Mouse (Mus musculus): ENCODE results near the gene Dnah9. TPM values are rescaled to one million over a fixed set of nuclear protein-coding genes. Genes with fewer than 3 reads are reported as not detected.

The Dnah9 gene
- 1.0 and 1.7 TPM in 2 replicates for polyA plus RNA-seq (2014; fragmentation: Nextera tagmentation; extraction: Ambion mirVana)

DNA sequence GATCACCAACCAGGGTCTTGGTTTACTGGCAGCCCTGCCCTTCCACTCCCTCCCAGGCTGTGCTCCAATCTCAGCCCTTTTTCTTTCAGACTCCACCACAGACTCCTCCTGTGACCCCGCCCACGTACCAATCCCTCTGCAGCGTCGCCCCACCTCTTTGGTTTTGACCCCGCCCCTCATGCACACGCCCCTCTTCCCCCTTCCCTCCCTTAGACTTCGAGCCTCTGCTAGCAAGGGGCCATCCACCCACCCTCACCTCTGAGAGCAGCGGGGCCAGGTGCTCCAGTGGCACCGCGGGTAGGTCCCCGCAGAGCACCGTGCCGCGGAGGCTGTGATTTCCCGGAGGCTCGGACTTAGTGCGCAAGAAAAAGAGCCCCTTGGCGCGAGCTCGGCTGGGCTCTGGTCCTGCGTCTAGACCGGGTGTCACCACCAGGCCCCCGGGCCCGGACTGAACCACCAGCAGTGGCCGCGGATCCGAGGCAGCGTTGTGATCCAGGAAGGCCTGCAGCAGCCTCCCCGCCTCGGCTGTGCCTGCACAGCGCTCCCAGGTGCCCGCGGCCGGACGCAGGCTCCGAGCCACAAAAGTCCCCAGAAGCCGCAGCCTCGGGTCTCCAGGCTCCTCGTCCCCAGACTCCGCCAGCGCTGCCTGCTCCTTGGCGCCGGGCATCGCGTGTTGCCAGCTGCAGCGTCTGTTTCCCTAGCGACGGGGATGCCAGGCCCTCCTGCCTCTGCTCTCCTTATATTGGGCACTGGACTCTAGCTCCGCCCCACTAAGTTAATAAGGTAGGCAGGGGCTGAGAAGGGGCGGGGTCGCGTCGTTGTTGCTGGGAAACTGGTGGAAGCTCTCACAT lies at the start of gene Dnah9:
TSS of gene Dnah9 (minus strand) at position 751 of the 851 bp plus-strand sequence.
- H3K4me3 ChIP-seq (ENCODE audit: low read depth, low read length), result peak within 1 kb of the TSS; percentile 54
- H3K9ac ChIP-seq (ENCODE audit: low read length), result peak within 1 kb of the TSS; percentile 58
- under 1% methylated on average over 53 of the region's 53 CpGs for WGBS
- no peaks in the 10 kb centered on the region for H3K27me3 ChIP-seq (replicated peaks; ENCODE audit: control insufficient read depth, insufficient read depth, low read length)
- peak within 1 kb of the TSS; percentile 97 for H3K4me2 ChIP-seq (ENCODE audit: low read length)
- no peaks in the 10 kb centered on the region for H3K36me3 ChIP-seq (ENCODE audit: control insufficient read depth, insufficient read depth, low read length)
- peak; percentile 97 for DNase-seq (ENCODE audit: low spot score)
- H3K9me3 ChIP-seq (replicated peaks; ENCODE audit: control insufficient read depth, low read length), result no peaks in the 10 kb centered on the region
- peak within 1 kb of the TSS; percentile 73 for H3K27ac ChIP-seq (ENCODE audit: low read depth, low read length)
- peaks cover 6% of the 10 kb centered on the region; the same call in 1 of the 2 replicates for H3K4me1 ChIP-seq (ENCODE audit: control insufficient read depth, insufficient read depth, low read length)
- peak; percentile 99 for ATAC-seq

DNA sequence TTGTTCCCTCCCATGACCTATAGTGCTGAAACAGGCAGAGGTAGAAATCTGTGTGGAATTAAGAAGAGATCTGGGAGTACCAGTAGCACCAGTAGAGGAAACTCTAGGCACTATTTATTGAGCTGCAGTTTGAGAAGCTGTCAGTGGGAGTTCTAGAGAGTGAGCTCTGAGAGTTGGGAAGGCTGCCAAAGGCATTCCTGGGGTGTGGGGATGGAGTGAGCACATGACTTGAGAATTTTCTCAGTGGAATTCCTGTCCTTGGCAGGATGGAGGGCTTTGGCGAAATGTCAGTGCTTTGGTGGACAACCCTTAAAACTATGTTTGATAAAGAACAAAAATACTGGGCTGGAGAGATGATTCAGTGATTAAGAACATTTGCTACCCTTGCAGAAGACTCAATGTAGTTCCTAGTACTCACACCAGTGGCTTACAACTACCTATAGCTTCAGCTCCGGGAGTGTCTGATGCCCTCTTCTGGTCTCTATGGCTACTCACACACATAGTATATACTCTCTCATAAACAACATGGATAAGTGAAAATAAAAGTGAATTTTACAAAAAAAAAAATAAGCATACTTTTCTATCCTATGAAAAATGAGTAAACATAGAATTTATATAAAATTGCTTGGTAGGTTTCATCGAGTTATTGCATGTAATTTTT lies 20.4 kb upstream of the Dnah9 start:
- peak; percentile 74 for DNase-seq (ENCODE audit: low spot score)
- WGBS, result 90% methylated on average over 3 of the region's 3 CpGs
- H3K9ac ChIP-seq (ENCODE audit: low read length), result no peak overlapping the region

DNA sequence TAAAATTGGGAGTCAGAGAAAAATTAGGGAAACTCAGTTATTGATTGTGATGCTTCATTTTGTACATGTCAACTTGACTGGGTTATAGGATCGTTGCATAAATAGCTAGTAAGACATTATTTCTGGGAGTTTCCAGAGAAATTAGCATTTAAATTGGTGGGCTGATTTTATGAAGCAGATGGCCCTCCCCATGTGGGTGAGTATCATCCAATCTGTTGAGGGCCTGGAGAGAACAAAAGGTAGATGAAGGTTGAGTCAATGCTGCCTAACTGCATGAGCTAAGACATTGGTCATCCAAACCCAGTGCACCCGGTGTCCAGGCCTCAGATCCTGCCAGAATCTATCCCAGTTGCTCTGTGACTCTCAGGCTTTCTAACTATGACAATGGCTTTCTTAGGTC lies 19.8 kb upstream of the Dnah9 start:
- H3K4me1 ChIP-seq (ENCODE audit: control insufficient read depth, insufficient read depth, low read length), result no peaks in the 10 kb centered on the region
- WGBS, result 77% methylated on average over 2 of the region's 2 CpGs
- H3K27ac ChIP-seq (ENCODE audit: low read depth, low read length), result peak overlapping the region; percentile 21; the same call in 1 of the 2 replicates
- H3K27me3 ChIP-seq (replicated peaks; ENCODE audit: control insufficient read depth, insufficient read depth, low read length), result no peaks in the 10 kb centered on the region
- no peaks in the 10 kb centered on the region for H3K36me3 ChIP-seq (ENCODE audit: control insufficient read depth, insufficient read depth, low read length)
- H3K4me3 ChIP-seq (ENCODE audit: low read depth, low read length), result no peak overlapping the region
- DNase-seq (ENCODE audit: low spot score), result peak; percentile 20
- no peak overlapping the region for H3K4me2 ChIP-seq (ENCODE audit: low read length)
- H3K9ac ChIP-seq (ENCODE audit: low read length), result no peak overlapping the region
- no peak for ATAC-seq
- no peaks in the 10 kb centered on the region for H3K9me3 ChIP-seq (replicated peaks; ENCODE audit: control insufficient read depth, low read length)

More for the DNA sequence above, 20.4 kb upstream of the Dnah9 start:
- H3K4me1 ChIP-seq (ENCODE audit: control insufficient read depth, insufficient read depth, low read length), result no peaks in the 10 kb centered on the region
- peak; percentile 58; the same call in 1 of the 2 replicates for ATAC-seq
- peak overlapping the region; percentile 21; the same call in 1 of the 2 replicates for H3K27ac ChIP-seq (ENCODE audit: low read depth, low read length)
- H3K4me3 ChIP-seq (ENCODE audit: low read depth, low read length), result no peak overlapping the region
- H3K9me3 ChIP-seq (replicated peaks; ENCODE audit: control insufficient read depth, low read length), result no peaks in the 10 kb centered on the region
- H3K27me3 ChIP-seq (replicated peaks; ENCODE audit: control insufficient read depth, insufficient read depth, low read length), result no peaks in the 10 kb centered on the region
- no peaks in the 10 kb centered on the region for H3K36me3 ChIP-seq (ENCODE audit: control insufficient read depth, insufficient read depth, low read length)
- H3K4me2 ChIP-seq (ENCODE audit: low read length), result no peak overlapping the region

DNA sequence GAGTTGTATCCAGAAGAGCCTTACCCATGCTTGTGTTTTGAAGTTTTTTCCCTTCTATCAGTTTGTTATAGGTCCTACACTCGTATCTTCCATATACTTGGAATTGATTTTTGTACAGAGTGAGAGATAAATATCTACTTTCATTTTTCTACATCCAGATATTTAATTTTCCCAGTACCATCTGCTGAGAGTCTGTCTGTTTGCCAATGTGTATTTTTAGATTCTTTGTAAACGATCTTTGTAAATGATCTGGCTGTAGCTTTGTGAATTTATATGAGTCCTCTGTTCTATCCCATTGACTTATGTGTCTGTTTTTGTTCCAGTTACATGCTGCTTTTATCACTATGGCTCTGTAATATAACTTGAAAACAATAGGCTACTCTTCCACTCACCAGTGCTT lies 9.4 kb upstream of the Dnah9 start:
- H3K9ac ChIP-seq (ENCODE audit: low read length), result no peak overlapping the region
- DNase-seq (ENCODE audit: low spot score) (peak; percentile 16), ATAC-seq (no peak)
- WGBS, result 70% methylated on average over 2 of the region's 2 CpGs
- H3K36me3 ChIP-seq (ENCODE audit: control insufficient read depth, insufficient read depth, low read length), result no peaks in the 10 kb centered on the region
- no peak overlapping the region for H3K27ac ChIP-seq (ENCODE audit: low read depth, low read length)
- H3K27me3 ChIP-seq (replicated peaks; ENCODE audit: control insufficient read depth, insufficient read depth, low read length), result no peaks in the 10 kb centered on the region
- no peaks in the 10 kb centered on the region for H3K9me3 ChIP-seq (replicated peaks; ENCODE audit: control insufficient read depth, low read length)
- H3K4me1 ChIP-seq (ENCODE audit: control insufficient read depth, insufficient read depth, low read length), result no peaks in the 10 kb centered on the region
- no peak overlapping the region for H3K4me2 ChIP-seq (ENCODE audit: low read length)
- H3K4me3 ChIP-seq (ENCODE audit: low read depth, low read length), result no peak overlapping the region

DNA sequence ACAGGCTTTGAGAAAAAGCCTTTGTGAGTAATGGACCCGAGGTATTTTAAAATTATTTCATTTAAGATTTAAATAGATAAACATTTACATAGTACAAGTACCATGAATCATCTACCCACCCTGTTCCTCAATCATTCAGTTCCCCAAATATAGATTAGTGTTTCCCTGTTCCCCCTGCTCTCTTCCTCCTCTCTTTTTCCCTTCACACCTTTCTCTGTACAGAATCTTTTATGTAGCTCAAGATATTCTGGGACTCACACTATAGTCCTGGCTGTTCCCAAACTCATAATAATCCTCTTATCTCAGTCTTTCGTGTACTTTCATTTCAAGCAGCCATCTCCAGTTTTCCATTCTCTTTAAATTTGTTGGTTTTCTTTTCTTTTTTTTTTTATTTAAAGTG lies 4.3 kb downstream of the Dnah9 start:
- whole genome bisulfite sequencing, result 87% methylated on average over 2 of the region's 2 CpGs
- no peak overlapping the region for H3K9ac ChIP-seq (ENCODE audit: low read length)

DNA sequence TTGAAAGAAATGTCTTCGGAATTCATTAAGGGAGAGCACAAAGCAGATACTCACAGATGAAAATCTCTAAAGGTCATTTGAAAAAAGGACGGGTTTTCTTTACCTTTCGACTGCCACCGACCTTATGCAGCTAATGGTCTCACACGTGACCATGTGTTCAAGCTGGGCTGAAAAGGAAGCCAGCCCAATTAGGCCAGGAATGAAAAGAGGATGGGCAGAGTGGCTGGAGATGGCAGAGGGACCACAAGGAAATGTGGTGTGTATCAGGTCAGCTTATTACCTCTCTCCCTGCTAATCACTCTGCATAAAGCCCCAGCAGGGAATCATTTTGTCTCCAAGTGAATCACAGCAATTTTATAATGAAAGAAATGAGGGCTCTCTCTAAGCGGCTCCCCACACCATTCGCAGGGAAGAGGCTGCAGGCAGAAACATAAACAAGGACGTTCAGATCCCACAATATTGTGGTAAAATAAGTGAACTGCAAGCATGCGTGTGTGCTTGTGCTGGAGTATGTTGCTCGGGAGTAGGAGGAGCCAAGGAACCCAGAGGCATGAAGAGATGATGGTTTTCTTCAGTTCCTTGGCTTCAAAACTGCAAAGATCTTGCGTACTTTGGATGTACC lies 27.6 kb downstream of the Dnah9 start:
- Histone ChIP-seq H3K4me2 (ENCODE audit: low read length) (no peak overlapping the region), H3K4me1 (ENCODE audit: control insufficient read depth, insufficient read depth, low read length) (peaks cover 5% of the 10 kb centered on the region; the same call in 1 of the 2 replicates), H3K27me3 (replicated peaks; ENCODE audit: control insufficient read depth, insufficient read depth, low read length) (no peaks in the 10 kb centered on the region; the same call in 1 of the 2 replicates), H3K9me3 (replicated peaks; ENCODE audit: control insufficient read depth, low read length) (no peaks in the 10 kb centered on the region), H3K4me3 (ENCODE audit: low read depth, low read length) (no peak overlapping the region), H3K9ac (ENCODE audit: low read length) (no peak overlapping the region), H3K27ac (ENCODE audit: low read depth, low read length) (peak overlapping the region; percentile 18; the same call in 1 of the 2 replicates), H3K36me3 (ENCODE audit: control insufficient read depth, insufficient read depth, low read length) (no peaks in the 10 kb centered on the region)
- WGBS, result 28% methylated on average over 11 of the region's 11 CpGs
- ATAC-seq (peak; percentile 48), DNase-seq (ENCODE audit: low spot score) (peak; percentile 43)

More for the DNA sequence above, 4.3 kb downstream of the Dnah9 start:
- no peak overlapping the region for H3K4me2 ChIP-seq (ENCODE audit: low read length)
- peaks cover 5% of the 10 kb centered on the region; the same call in 1 of the 2 replicates for H3K4me1 ChIP-seq (ENCODE audit: control insufficient read depth, insufficient read depth, low read length)
- DNase-seq (ENCODE audit: low spot score) (no peak), ATAC-seq (no peak)
- H3K27ac ChIP-seq (ENCODE audit: low read depth, low read length), result no peak overlapping the region
- no peaks in the 10 kb centered on the region for H3K9me3 ChIP-seq (replicated peaks; ENCODE audit: control insufficient read depth, low read length)
- H3K36me3 ChIP-seq (ENCODE audit: control insufficient read depth, insufficient read depth, low read length), result no peaks in the 10 kb centered on the region
- no peaks in the 10 kb centered on the region for H3K27me3 ChIP-seq (replicated peaks; ENCODE audit: control insufficient read depth, insufficient read depth, low read length)
- no peak overlapping the region for H3K4me3 ChIP-seq (ENCODE audit: low read depth, low read length)

DNA sequence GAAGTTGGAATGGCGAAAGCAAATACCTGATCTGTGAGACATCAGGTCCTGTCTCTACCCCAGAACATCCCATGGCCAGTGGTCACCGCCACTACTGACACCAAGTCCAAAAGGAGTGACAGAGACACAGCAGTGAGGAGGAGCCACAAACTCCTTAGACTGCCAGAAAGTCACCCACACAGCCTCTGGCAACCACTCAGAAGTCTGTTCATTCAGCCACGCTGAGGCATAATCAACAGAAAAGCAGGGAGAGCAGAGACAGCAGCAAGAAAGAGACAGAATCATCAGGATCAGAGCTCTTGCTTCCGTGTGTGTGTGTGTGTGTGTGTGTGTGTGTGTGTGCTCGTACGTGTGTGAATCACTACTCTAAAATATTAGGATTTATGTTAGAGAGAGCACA lies 33.5 kb downstream of the Dnah9 start:
- no peak overlapping the region for H3K9ac ChIP-seq (ENCODE audit: low read length)
- 88% methylated on average over 6 of the region's 6 CpGs for WGBS
- ATAC-seq (no peak), DNase-seq (ENCODE audit: low spot score) (no peak)
- H3K9me3 ChIP-seq (replicated peaks; ENCODE audit: control insufficient read depth, low read length), result no peaks in the 10 kb centered on the region
- no peaks in the 10 kb centered on the region for H3K36me3 ChIP-seq (ENCODE audit: control insufficient read depth, insufficient read depth, low read length)
- no peak overlapping the region for H3K27ac ChIP-seq (ENCODE audit: low read depth, low read length)
- H3K4me3 ChIP-seq (ENCODE audit: low read depth, low read length), result no peak overlapping the region
- H3K4me1 ChIP-seq (ENCODE audit: control insufficient read depth, insufficient read depth, low read length), result no peaks in the 10 kb centered on the region
- H3K4me2 ChIP-seq (ENCODE audit: low read length), result no peak overlapping the region
- H3K27me3 ChIP-seq (replicated peaks; ENCODE audit: control insufficient read depth, insufficient read depth, low read length), result no peaks in the 10 kb centered on the region; the same call in 1 of the 2 replicates

DNA sequence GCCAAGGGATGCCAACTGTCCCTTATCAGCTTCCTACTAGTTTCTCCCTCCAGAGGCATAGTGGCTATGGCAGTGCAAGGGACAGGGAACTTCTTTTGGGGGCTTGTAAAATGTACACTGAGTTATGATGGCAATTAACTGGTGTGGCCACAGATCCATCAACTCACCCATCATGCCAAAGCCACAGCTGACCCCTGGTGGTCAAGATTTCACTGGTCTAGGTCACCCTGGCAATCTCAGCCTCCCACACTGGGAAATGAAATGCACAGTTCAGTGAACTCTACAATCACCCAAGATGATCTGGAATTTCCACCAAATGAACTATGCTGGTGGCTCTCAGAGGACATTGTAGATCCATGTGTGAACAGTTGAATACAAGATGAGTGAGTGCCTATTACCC lies 42.2 kb downstream of the Dnah9 start:
- no peak for DNase-seq (ENCODE audit: low spot score)
- no peaks in the 10 kb centered on the region for H3K9me3 ChIP-seq (replicated peaks; ENCODE audit: control insufficient read depth, low read length)
- no peak overlapping the region for H3K4me2 ChIP-seq (ENCODE audit: low read length)
- no peaks in the 10 kb centered on the region for H3K4me1 ChIP-seq (ENCODE audit: control insufficient read depth, insufficient read depth, low read length)
- no peak for ATAC-seq
- H3K36me3 ChIP-seq (ENCODE audit: control insufficient read depth, insufficient read depth, low read length), result no peaks in the 10 kb centered on the region
- H3K9ac ChIP-seq (ENCODE audit: low read length), result no peak overlapping the region
- H3K4me3 ChIP-seq (ENCODE audit: low read depth, low read length), result no peak overlapping the region
- H3K27ac ChIP-seq (ENCODE audit: low read depth, low read length), result no peak overlapping the region
- no peaks in the 10 kb centered on the region for H3K27me3 ChIP-seq (replicated peaks; ENCODE audit: control insufficient read depth, insufficient read depth, low read length)
